Mouse (Mus musculus): ENCODE results near the gene Ap1s1.

Gene Ap1s1

GRCm38 (mm10) chr5:137012401-137012950, 33.5 kb downstream of the Ap1s1 start:
- DNase-seq: no peak

GRCm38 (mm10) chr5:137009988-137010387, 35.9 kb downstream of the Ap1s1 start:
- DNase-seq: peak; percentile 67

GRCm38 (mm10) chr5:137007276-137007675, 38.7 kb downstream of the Ap1s1 start:
- no peak for DNase-seq

GRCm38 (mm10) chr5:137000612-137001011, 45.3 kb downstream of the Ap1s1 start:
- no peak for DNase-seq

GRCm38 (mm10) chr5:136999449-136999848, 46.5 kb downstream of the Ap1s1 start:
- no peak for DNase-seq

- no peak for DNase-seq
Measured at GRCm38 (mm10) chr5:136989801-136990200, 56.1 kb downstream of the Ap1s1 start.

GRCm38 (mm10) chr5:136988420-136988819, 57.5 kb downstream of the Ap1s1 start:
- no peak for DNase-seq

- DNase-seq: no peak
Measured at GRCm38 (mm10) chr5:136987934-136988271, 58.0 kb downstream of the Ap1s1 start, which contains the start of gene Znhit1. TSS of gene Znhit1 (minus strand) at chr5:136988021.

GRCm38 (mm10) chr5:136987138-136987933, 58.6 kb downstream of the Ap1s1 start:
- peak; percentile 82 for DNase-seq

- DNase-seq: peak; percentile 98
Measured at GRCm38 (mm10) chr5:136986695-136987137, 59.2 kb downstream of the Ap1s1 start, which contains the start of gene Plod3. TSS of gene Plod3 (plus strand) at chr5:136987019.
